Mouse (Mus musculus) left cerebral cortex, postnatal 14 days (tissue): ENCODE results near the gene Rilp. TPM values are rescaled to one million over a fixed set of nuclear protein-coding genes. Genes with fewer than 3 reads are reported as not detected.
"Not testable (repeated sequence)": the region's sequence is repeated elsewhere in the genome, so short reads cannot be mapped to it uniquely, and the experiment has no call there.

Source experiments
- DNase-seq, 2 experiments: peaks; one replicate each; pipeline ENCODE4 v3.0.0; 2021 to 2022; ENCODE audit warnings: low spot score in 2 of 2, mixed read lengths in 1 of 2
- intact Hi-C: fragments of 180-260 bp; cut with DNase I; formaldehyde crosslinking; loops from one replicate; pipeline ENCODE4 v1.15.1; 2025
- microRNA-seq, 2 experiments: library from miRNA; unstranded; fragments of <30 nt; microRNA quantifications; one replicate each; pipeline ENCODE4 v1.2.0; 2022
- total RNA-seq, 2 experiments: library from RNA; stranded (reverse); gene quantifications; 2 replicates each; pipeline ENCODE4 v1.2.3; 2021

Gene Rilp
- total RNA-seq, 2 experiments from 2014 or later: 2.0 to 2.5 TPM

GRCm38 (mm10) chr11:75549658-75550111 lies 39.8 kb downstream of the Rilp start:
- no peak for DNase-seq
- intact Hi-C loops: no loop called here

- intact Hi-C loops: no loop called here
- no peak for DNase-seq
Observed at GRCm38 (mm10) chr11:75550200-75550946, 40.5 kb downstream of the Rilp start.

- DNase-seq: no peak
- intact Hi-C loops: no loop called here
Observed at GRCm38 (mm10) chr11:75551321-75551720, 41.4 kb downstream of the Rilp start.

- intact Hi-C loops: no loop called here
- DNase-seq: no peak
Observed at GRCm38 (mm10) chr11:75551961-75552441, 42.1 kb downstream of the Rilp start.

GRCm38 (mm10) chr11:75552906-75553482 lies 43.1 kb downstream of the Rilp start:
- no peak for DNase-seq
- intact Hi-C loops: no loop called here

- DNase-seq, intact Hi-C loops: not testable (repeated sequence)
Observed at GRCm38 (mm10) chr11:75556006-75556405, 46.1 kb downstream of the Rilp start.

GRCm38 (mm10) chr11:75557142-75557541 lies 47.2 kb downstream of the Rilp start:
- intact Hi-C loops: no loop called here
- no peak for DNase-seq

- intact Hi-C loops: no loop called here
- DNase-seq: no peak
Observed at GRCm38 (mm10) chr11:75558101-75558500, 48.2 kb downstream of the Rilp start.

GRCm38 (mm10) chr11:75559870-75560504 lies 50.1 kb downstream of the Rilp start:
- DNase-seq: no peak
- intact Hi-C loops: no loop called here

- no peak for DNase-seq
- intact Hi-C loops: no loop called here
Observed at GRCm38 (mm10) chr11:75560530-75561409, 50.9 kb downstream of the Rilp start.

- intact Hi-C loops: no loop called here
- no peak for DNase-seq
Observed at GRCm38 (mm10) chr11:75561410-75561791, 51.5 kb downstream of the Rilp start.

Small RNA genes lying within 50 kb of the gene (microRNA-seq; reads per million reads assigned to microRNA genes)
- gene Mir22 (3,323 to 9,641 reads per million in 2 experiments), gene Mir3971 (0 reads per million in 2 experiments)

Other genes with a start within 250 kb of the Rilp start
- gene Rpa1, start 161.8 kb upstream of the Rilp start, total RNA-seq: 10 to 100 TPM; 43.8 to 47.9 TPM
- 10 to 100 TPM; 10.6 to 11.6 TPM for gene Smyd4, start 161.7 kb upstream of the Rilp start, total RNA-seq
- gene Serpinf1, start 87.4 kb upstream of the Rilp start, total RNA-seq: 10 to 100 TPM; 16.4 to 17.5 TPM
- gene Serpinf2, start 70.5 kb upstream of the Rilp start, total RNA-seq: not detected
- gene Wdr81, start 55.4 kb upstream of the Rilp start, total RNA-seq: 10 to 100 TPM; 20.0 to 20.7 TPM
- gene Tlcd2, start 48.4 kb upstream of the Rilp start, total RNA-seq: under 1 TPM; 0.33 to 0.95 TPM
- 100 to 1,000 TPM; 115 to 116 TPM for gene Prpf8, start 23.3 kb upstream of the Rilp start, total RNA-seq
- 1 to 10 TPM; 3.0 to 3.3 TPM for gene Scarf1, start 3.4 kb downstream of the Rilp start, total RNA-seq
- 10 to 100 TPM; 53.0 to 61.5 TPM for gene Slc43a2, start 21.6 kb downstream of the Rilp start, total RNA-seq
- 100 to 1,000 TPM; 336 to 338 TPM for gene Pitpna, start 78.0 kb downstream of the Rilp start, total RNA-seq
- gene Inpp5k, start 120.9 kb downstream of the Rilp start, total RNA-seq: 10 to 100 TPM; 43.2 to 44.4 TPM
- 10 to 100 TPM; 20.5 to 21.7 TPM for gene Myo1c, start 140.4 kb downstream of the Rilp start, total RNA-seq
- 100 to 1,000 TPM; 119 to 132 TPM for gene Crk, start 169.2 kb downstream of the Rilp start, total RNA-seq
- gene Ywhae, start 222.8 kb downstream of the Rilp start, total RNA-seq: 1,000 to 10,000 TPM; 1,280 to 1,321 TPM